Mouse (Mus musculus) testis, adult 2 months (tissue): Measurements from ENCODE around the gene E330009J07Rik.

Experiments used
- CTCF ChIP-seq: fragments of 200-500 bp; IDR thresholded peaks from 2 replicates; pipeline ENCODE4 v1.5.1; 2012; ENCODE audit warnings: low read depth, mild to moderate bottlenecking, inconsistent platforms, low read length, moderate library complexity; ENCODE audit not compliant: control insufficient read depth, insufficient read depth, insufficient replicate concordance
- POLR2A ChIP-seq: fragments of 200-500 bp; IDR thresholded peaks from 2 replicates; pipeline ENCODE4 v1.6.1; 2012; ENCODE audit warnings: low read depth, mild to moderate bottlenecking, inconsistent platforms, low read length, moderate library complexity; ENCODE audit not compliant: control insufficient read depth

DNA sequence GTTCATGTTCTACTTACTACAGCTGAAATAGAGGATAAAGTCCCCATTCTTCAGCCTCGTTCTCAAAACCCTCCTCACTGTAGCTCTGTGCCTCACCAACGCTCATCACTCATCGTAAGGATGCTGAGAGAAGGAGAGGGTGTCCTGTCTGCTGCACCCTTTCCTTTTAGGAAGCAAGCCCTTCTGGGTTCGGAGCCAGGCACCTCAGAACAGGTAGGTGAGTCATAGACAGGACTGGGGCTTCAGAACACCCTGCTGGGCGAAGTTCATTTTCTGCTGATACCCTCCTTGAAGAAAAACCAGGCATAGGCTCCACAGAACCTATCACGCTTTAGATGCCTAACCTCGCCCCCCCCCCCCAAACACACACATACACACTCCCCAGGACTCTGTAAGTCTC lies 8.5 kb downstream of the E330009J07Rik start:
- TF ChIP-seq CTCF (no peak), POLR2A (no peak)
